Mouse (Mus musculus) adrenal gland, adult 10 weeks (tissue): ENCODE data around the gene Slc10a1. TPM values are rescaled to one million over a fixed set of nuclear protein-coding genes. Genes with fewer than 3 reads are reported as not detected.

Source experiments
- polyA plus RNA-seq: library from polyadenylated mRNA; stranded (reverse); fragments of 350-450 nt; fragmentation: Illumina TruSeq; extraction: RNeasy Lipid Tissue Mini Kit (QIAGEN cat#74804); gene quantifications from one replicate; pipeline ENCODE4 v1.2.3, GENCODE M21; 2014; ENCODE audit warnings: low read depth, low replicate concordance

Slc10a1 gene
- not detected for polyA plus RNA-seq

GRCm38 (mm10) chr12:80968605-80969004, at the start of gene Slc10a1:
Gene Slc10a1, minus strand, starts transcription at chr12:80968705.

GRCm38 (mm10) chr12:80945334-80945995, 23.0 kb downstream of the Slc10a1 start, which contains the start of gene Srsf5:
Gene Srsf5, plus strand, starts transcription at chr12:80945504.

Other genes with a start within 250 kb of the Slc10a1 start
- gene Ccdc177, start 208.0 kb downstream of the Slc10a1 start, polyA plus RNA-seq: not detected
- gene Susd6, start 178.2 kb downstream of the Slc10a1 start, polyA plus RNA-seq: 45.4 TPM
- 304 TPM for gene Srsf5, start 23.2 kb downstream of the Slc10a1 start, polyA plus RNA-seq
- gene Smoc1, start 58.1 kb upstream of the Slc10a1 start, polyA plus RNA-seq: 47.1 TPM